Mouse (Mus musculus): ENCODE results near the gene Gnb3. TPM values are rescaled to one million over a fixed set of nuclear protein-coding genes. Genes with fewer than 3 reads are reported as not detected.

Gene Gnb3
- 0.14 and 0.31 TPM in 2 replicates for polyA plus RNA-seq (2012; rRNA removed; ENCODE audit: low replicate concordance)

GRCm38 (mm10) chr6:124840241-124841167 is at the start of gene Gnb3:
Gene Gnb3, minus strand, starts transcription at chr6:124840275.

GRCm38 (mm10) chr6:124887986-124888385 is 47.9 kb upstream of the Gnb3 start, which contains the start of gene Cd4:
Gene Cd4, minus strand, starts transcription at chr6:124888221.

GRCm38 (mm10) chr6:124863658-124864298 is 23.7 kb upstream of the Gnb3 start, which contains the start of gene Gpr162:
Gene Gpr162, minus strand, starts transcription at chr6:124863983.

GRCm38 (mm10) chr6:124856916-124857839 is 17.1 kb upstream of the Gnb3 start, which contains the start of gene P3h3:
Gene P3h3, minus strand, starts transcription at chr6:124857752.

GRCm38 (mm10) chr6:124828868-124829798 is 10.9 kb downstream of the Gnb3 start, which contains the start of the genes Usp5 and Cdca3:
Gene Usp5, minus strand, starts transcription at chr6:124829484.
Gene Cdca3, plus strand, starts transcription at chr6:124829547.

GRCm38 (mm10) chr6:124813933-124814332 is 26.1 kb downstream of the Gnb3 start, which contains the start of gene Tpi1:
Gene Tpi1, minus strand, starts transcription at chr6:124814296.

GRCm38 (mm10) chr6:124808358-124809012 is 31.6 kb downstream of the Gnb3 start, which contains the start of gene Spsb2:
Gene Spsb2, plus strand, starts transcription at chr6:124808661.

Other genes starting within 250 kb of the Gnb3 start
- gene C1s2, start 204.2 kb downstream of the Gnb3 start, polyA plus RNA-seq (2012; rRNA removed; ENCODE audit: low replicate concordance), result not detected in 2 replicates
- 200 and 320 TPM in 2 replicates for gene Lpcat3, start 177.2 kb downstream of the Gnb3 start, polyA plus RNA-seq (2012; rRNA removed; ENCODE audit: low replicate concordance)
- gene Emg1, start 128.1 kb downstream of the Gnb3 start, polyA plus RNA-seq (2012; rRNA removed; ENCODE audit: low replicate concordance), result 21.0 and 23.1 TPM in 2 replicates
- 163 and 179 TPM in 2 replicates for gene Phb2, start 127.9 kb downstream of the Gnb3 start, polyA plus RNA-seq (2012; rRNA removed; ENCODE audit: low replicate concordance)
- 18.0 and 22.1 TPM in 2 replicates for gene Ptpn6, start 101.6 kb downstream of the Gnb3 start, polyA plus RNA-seq (2012; rRNA removed; ENCODE audit: low replicate concordance)
- 113 and 151 TPM in 2 replicates for gene Grcc10, start 98.9 kb downstream of the Gnb3 start, polyA plus RNA-seq (2012; rRNA removed; ENCODE audit: low replicate concordance)
- not detected in 2 replicates for gene Gm45234, start 84.3 kb downstream of the Gnb3 start, polyA plus RNA-seq (2012; rRNA removed; ENCODE audit: low replicate concordance)
- 60.0 and 70.5 TPM in 2 replicates for gene Atn1, start 83.8 kb downstream of the Gnb3 start, polyA plus RNA-seq (2012; rRNA removed; ENCODE audit: low replicate concordance)
- gene Eno2, start 70.6 kb downstream of the Gnb3 start, polyA plus RNA-seq (2012; rRNA removed; ENCODE audit: low replicate concordance), result 2.6 and 3.2 TPM in 2 replicates
- 0.09 and 0.30 TPM in 2 replicates for gene Lrrc23, start 60.5 kb downstream of the Gnb3 start, polyA plus RNA-seq (2012; rRNA removed; ENCODE audit: low replicate concordance)
- 21.3 and 42.0 TPM in 2 replicates for gene Spsb2, start 31.6 kb downstream of the Gnb3 start, polyA plus RNA-seq (2012; rRNA removed; ENCODE audit: low replicate concordance)
- 448 and 753 TPM in 2 replicates for gene Tpi1, start 26.0 kb downstream of the Gnb3 start, polyA plus RNA-seq (2012; rRNA removed; ENCODE audit: low replicate concordance)
- 41.6 and 63.1 TPM in 2 replicates for gene Usp5, start 10.8 kb downstream of the Gnb3 start, polyA plus RNA-seq (2012; rRNA removed; ENCODE audit: low replicate concordance)
- 53.1 and 53.5 TPM in 2 replicates for gene Cdca3, start 10.7 kb downstream of the Gnb3 start, polyA plus RNA-seq (2012; rRNA removed; ENCODE audit: low replicate concordance)
- 5.8 and 11.2 TPM in 2 replicates for gene P3h3, start 17.5 kb upstream of the Gnb3 start, polyA plus RNA-seq (2012; rRNA removed; ENCODE audit: low replicate concordance)
- gene Gpr162, start 23.7 kb upstream of the Gnb3 start, polyA plus RNA-seq (2012; rRNA removed; ENCODE audit: low replicate concordance), result 0.65 and 1.6 TPM in 2 replicates
- gene Cd4, start 47.9 kb upstream of the Gnb3 start, polyA plus RNA-seq (2012; rRNA removed; ENCODE audit: low replicate concordance), result 2.8 and 4.7 TPM in 2 replicates
- 3.0 and 7.5 TPM in 2 replicates for gene Lag3, start 71.4 kb upstream of the Gnb3 start, polyA plus RNA-seq (2012; rRNA removed; ENCODE audit: low replicate concordance)
- 874 and 2,100 TPM in 2 replicates for gene Ptms, start 79.8 kb upstream of the Gnb3 start, polyA plus RNA-seq (2012; rRNA removed; ENCODE audit: low replicate concordance)
- gene Mlf2, start 91.1 kb upstream of the Gnb3 start, polyA plus RNA-seq (2012; rRNA removed; ENCODE audit: low replicate concordance), result 369 and 581 TPM in 2 replicates
- gene Cops7a, start 125.3 kb upstream of the Gnb3 start, polyA plus RNA-seq (2012; rRNA removed; ENCODE audit: low replicate concordance), result 120 and 168 TPM in 2 replicates
- gene Pianp, start 156.4 kb upstream of the Gnb3 start, polyA plus RNA-seq (2012; rRNA removed; ENCODE audit: low replicate concordance), result 3.2 and 4.2 TPM in 2 replicates
- gene Zfp384, start 168.9 kb upstream of the Gnb3 start, polyA plus RNA-seq (2012; rRNA removed; ENCODE audit: low replicate concordance), result 34.6 and 47.6 TPM in 2 replicates
- gene Ing4, start 199.5 kb upstream of the Gnb3 start, polyA plus RNA-seq (2012; rRNA removed; ENCODE audit: low replicate concordance), result 32.0 and 39.8 TPM in 2 replicates
- 11.1 and 17.9 TPM in 2 replicates for gene Acrbp, start 209.4 kb upstream of the Gnb3 start, polyA plus RNA-seq (2012; rRNA removed; ENCODE audit: low replicate concordance)
- 129 and 167 TPM in 2 replicates for gene Lpar5, start 227.6 kb upstream of the Gnb3 start, polyA plus RNA-seq (2012; rRNA removed; ENCODE audit: low replicate concordance)